Mouse (Mus musculus) neural tube, embryonic 11.5 days (tissue): Measurements from ENCODE around the gene Ms4a1. TPM values are rescaled to one million over a fixed set of nuclear protein-coding genes. Genes with fewer than 3 reads are reported as not detected.
A peak's percentile ranks its signal among the peaks of the same experiment; 100 is the strongest.
"Not testable (repeated sequence)": the region's sequence is repeated elsewhere in the genome, so short reads cannot be mapped to it uniquely, and the experiment has no call there.

ENCODE experiments used
- ATAC-seq: fragments of 200-750 bp; cut with Nextera tagmentation; 2 replicates; pipeline ENCODE4 v1.8.0; 2017; ENCODE audit warnings: moderate number of reproducible peaks, mild to moderate bottlenecking, moderate TSS enrichment, moderate library complexity; ENCODE audit not compliant: insufficient read depth, low FRiP score, low TSS enrichment
- DNase-seq: peaks from one replicate; pipeline ENCODE4 v3.0.0-alpha.2; 2015; ENCODE audit warnings: low spot score
- H3K27ac ChIP-seq: fragments of 300-500 bp; sonication (generic); 2 replicates; pipeline ENCODE4 v1.5.1; 2014; ENCODE audit warnings: low read depth, mild to moderate bottlenecking, low read length
- H3K27me3 ChIP-seq: fragments of 300-500 bp; sonication (generic); 2 replicates; pipeline ENCODE4 v1.6.1; 2014; ENCODE audit warnings: mild to moderate bottlenecking, low read length, mixed read lengths; ENCODE audit not compliant: control insufficient read depth, insufficient read depth
- H3K36me3 ChIP-seq: fragments of 300-500 bp; sonication (generic); 2 replicates; pipeline ENCODE4 v1.6.1; 2014; ENCODE audit warnings: mild to moderate bottlenecking, low read length, moderate library complexity, mixed read lengths; ENCODE audit not compliant: control insufficient read depth, insufficient read depth
- H3K4me1 ChIP-seq: fragments of 300-500 bp; sonication (generic); 2 replicates; pipeline ENCODE4 v1.6.1; 2014; ENCODE audit warnings: low read length, mixed read lengths; ENCODE audit not compliant: control insufficient read depth, insufficient read depth
- H3K4me2 ChIP-seq: fragments of 300-500 bp; sonication (generic); 2 replicates; pipeline ENCODE4 v1.6.1; 2014; ENCODE audit warnings: low read depth, mild to moderate bottlenecking, moderate library complexity
- H3K4me3 ChIP-seq: fragments of 300-500 bp; sonication (generic); 2 replicates; pipeline ENCODE4 v1.5.1; 2014; ENCODE audit warnings: low read depth, low read length
- H3K9ac ChIP-seq: fragments of 300-500 bp; sonication (generic); 2 replicates; pipeline ENCODE4 v1.6.1; 2014; ENCODE audit warnings: mild to moderate bottlenecking, low read length
- H3K9me3 ChIP-seq: fragments of 300-500 bp; sonication (generic); 2 replicates; pipeline ENCODE4 v1.6.1; 2016; ENCODE audit warnings: low read length; ENCODE audit not compliant: control insufficient read depth
- WGBS: fragments of 180-500 bp; shearing (Covaris S2); extraction: QIAGEN DNeasy Blood & Tissue Kit; methylation state at CpG from one replicate; pipeline ENCODE4 v1.1.7; 2014; 5-methylcytosine and 5-hydroxymethylcytosine counted together
- polyA plus RNA-seq: library from polyadenylated mRNA; unstranded; fragments of >200 nt; fragmentation: Nextera tagmentation; extraction: Ambion mirVana; gene quantifications from 2 replicates; pipeline ENCODE4 v1.2.1, GENCODE M21; 2014

The Ms4a1 gene
- polyA plus RNA-seq, result not detected in 2 replicates

DNA sequence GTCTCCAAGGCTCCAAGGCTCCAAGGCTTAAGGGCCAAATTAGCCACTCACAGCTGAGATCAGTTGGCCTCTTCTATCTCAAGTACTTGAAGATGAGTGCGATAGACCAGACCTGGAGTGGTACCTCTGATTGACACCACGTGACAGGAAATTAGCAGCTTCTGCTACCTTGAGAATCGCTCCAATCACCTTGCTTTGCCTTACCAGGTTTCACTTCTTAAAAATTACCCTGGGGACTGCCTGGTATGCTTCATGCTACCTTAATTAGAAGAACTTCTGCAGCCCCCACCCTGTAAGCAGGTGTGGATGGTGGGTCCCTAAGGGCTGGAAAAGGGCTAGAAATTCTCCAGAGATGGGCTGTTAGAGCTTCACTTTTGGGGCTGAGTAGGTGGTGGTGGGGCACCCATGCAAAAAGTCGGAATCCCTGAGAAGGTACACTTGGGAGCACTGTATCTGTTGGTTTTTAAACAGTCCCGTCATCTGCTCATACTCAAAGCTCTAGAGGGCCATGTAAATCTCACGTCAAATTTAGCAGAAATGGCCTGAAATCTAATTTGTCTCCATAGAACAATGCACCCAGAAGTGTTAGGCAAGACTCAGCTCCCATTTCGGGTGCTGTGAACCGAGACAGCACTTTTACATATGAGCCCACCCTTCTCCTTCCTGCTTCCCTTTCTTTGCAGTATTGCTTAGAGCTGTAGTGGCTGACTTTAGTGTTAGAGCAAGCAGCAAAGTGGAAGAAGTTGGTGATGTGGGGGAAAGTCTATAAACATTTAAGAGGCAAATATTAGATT lies at the start of gene Ms4a1:
Gene Ms4a1, minus strand, starts transcription at position 190 of the 794 bp plus-strand sequence.
- ATAC-seq, result no peak
- H3K4me2 ChIP-seq, result no peak within 1 kb of the TSS
- no peaks in the 10 kb centered on the region for H3K36me3 ChIP-seq
- H3K27me3 ChIP-seq, result no peaks in the 10 kb centered on the region
- no peak for DNase-seq
- H3K4me3 ChIP-seq, result no peak within 1 kb of the TSS
- H3K9ac ChIP-seq, result no peak within 1 kb of the TSS
- 87% methylated on average over 8 of the region's 8 CpGs for WGBS
- no peaks in the 10 kb centered on the region for H3K9me3 ChIP-seq
- no peak within 1 kb of the TSS for H3K27ac ChIP-seq
- no peaks in the 10 kb centered on the region for H3K4me1 ChIP-seq

- Histone ChIP-seq H3K9ac (no peak within 1 kb of the TSS), H3K36me3 (no peaks in the 10 kb centered on the region), H3K27me3 (no peaks in the 10 kb centered on the region), H3K27ac (no peak within 1 kb of the TSS), H3K9me3 (no peaks in the 10 kb centered on the region), H3K4me2 (no peak within 1 kb of the TSS), H3K4me1 (no peaks in the 10 kb centered on the region), H3K4me3 (no peak within 1 kb of the TSS)
- WGBS, result 79% methylated on average over 1 of the region's 1 CpGs
- DNase-seq, result no peak
- no peak for ATAC-seq
These were observed 48.3 kb upstream of the Ms4a1 start, which contains the start of gene Ms4a14 for GRCm38 (mm10) chr19:11314354-11314753. TSS of gene Ms4a14 (minus strand) at chr19:11314454.

- Histone ChIP-seq H3K27ac (no peak overlapping the region), H3K27me3 (no peaks in the 10 kb centered on the region), H3K4me3 (no peak overlapping the region), H3K9me3 (no peaks in the 10 kb centered on the region), H3K36me3 (no peaks in the 10 kb centered on the region), H3K9ac (no peak overlapping the region), H3K4me1 (no peaks in the 10 kb centered on the region), H3K4me2 (no peak overlapping the region)
- ATAC-seq, result no peak
- DNase-seq, result no peak
These were observed 42.8 kb upstream of the Ms4a1 start for GRCm38 (mm10) chr19:11308888-11309287.

DNA sequence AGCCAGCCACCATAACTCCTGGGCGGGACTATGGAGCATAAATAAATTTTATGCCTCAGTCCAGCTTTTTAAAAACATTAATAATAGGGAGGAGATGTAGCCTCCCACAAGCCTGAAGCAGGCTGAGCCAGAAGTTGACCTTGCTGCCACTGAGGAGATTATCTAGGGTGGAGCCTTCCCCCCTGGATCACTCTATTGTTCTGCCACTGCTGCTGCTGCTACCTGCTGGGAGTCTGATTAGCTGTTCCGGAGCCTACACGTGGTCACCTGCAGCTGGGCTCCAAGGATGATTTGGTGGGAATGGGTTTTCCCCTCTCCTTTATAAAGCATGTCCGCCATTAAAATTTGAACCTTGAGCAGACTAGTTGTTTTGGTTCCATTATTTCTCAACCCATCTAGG lies 33.5 kb upstream of the Ms4a1 start:
- ATAC-seq, H3K27me3 ChIP-seq, DNase-seq, H3K36me3 ChIP-seq, H3K4me1 ChIP-seq, H3K9me3 ChIP-seq, H3K4me3 ChIP-seq, H3K9ac ChIP-seq, H3K4me2 ChIP-seq, H3K27ac ChIP-seq: not testable (repeated sequence)
- 47% methylated on average over 4 of the region's 4 CpGs for WGBS

DNA sequence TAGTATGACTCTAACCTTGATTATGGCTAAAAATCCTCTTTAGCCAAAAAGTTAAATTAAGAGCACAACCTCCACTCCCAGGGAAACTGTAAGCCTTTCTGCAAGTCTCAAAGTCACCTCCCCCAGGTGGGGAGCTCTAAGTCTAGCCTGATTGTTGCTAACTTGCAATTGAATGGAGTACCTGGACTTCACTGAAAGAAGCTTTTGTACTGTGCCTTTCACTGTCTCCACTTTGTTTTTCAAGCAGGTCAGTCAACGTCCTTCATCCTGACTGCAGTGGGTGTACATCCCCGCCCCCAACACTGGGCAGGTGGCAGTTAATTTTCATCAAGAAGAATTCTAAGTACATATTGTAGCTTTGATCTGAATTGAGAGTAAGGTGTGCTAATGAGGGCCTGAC lies 32.9 kb upstream of the Ms4a1 start:
- no peaks in the 10 kb centered on the region for H3K27me3 ChIP-seq
- H3K4me1 ChIP-seq, result no peaks in the 10 kb centered on the region
- no peak overlapping the region for H3K4me3 ChIP-seq
- ATAC-seq (no peak), DNase-seq (no peak)
- no peaks in the 10 kb centered on the region for H3K9me3 ChIP-seq
- H3K9ac ChIP-seq, result no peak overlapping the region
- WGBS, result 53% methylated on average over 2 of the region's 2 CpGs
- H3K27ac ChIP-seq, result no peak overlapping the region
- no peak overlapping the region for H3K4me2 ChIP-seq
- no peaks in the 10 kb centered on the region for H3K36me3 ChIP-seq

- H3K4me3 ChIP-seq, DNase-seq, H3K9me3 ChIP-seq, H3K27me3 ChIP-seq, H3K4me2 ChIP-seq, H3K36me3 ChIP-seq, ATAC-seq, H3K27ac ChIP-seq, H3K4me1 ChIP-seq, H3K9ac ChIP-seq: not testable (repeated sequence)
- 12% methylated on average over 3 of the region's 3 CpGs for WGBS
These were observed 27.6 kb upstream of the Ms4a1 start for GRCm38 (mm10) chr19:11293616-11294015.

- peak; percentile 21 for DNase-seq
- Histone ChIP-seq H3K4me1 (no peaks in the 10 kb centered on the region), H3K36me3 (no peaks in the 10 kb centered on the region), H3K9me3 (no peaks in the 10 kb centered on the region), H3K4me3 (peak overlapping the region; percentile 23; the same call in 1 of the 2 replicates), H3K9ac (no peak overlapping the region), H3K4me2 (peak overlapping the region; percentile 28), H3K27me3 (no peaks in the 10 kb centered on the region), H3K27ac (no peak overlapping the region)
- ATAC-seq, result no peak
- WGBS, result 18% methylated on average over 12 of the region's 12 CpGs
These were observed 26.9 kb upstream of the Ms4a1 start for GRCm38 (mm10) chr19:11292990-11293389.

DNA sequence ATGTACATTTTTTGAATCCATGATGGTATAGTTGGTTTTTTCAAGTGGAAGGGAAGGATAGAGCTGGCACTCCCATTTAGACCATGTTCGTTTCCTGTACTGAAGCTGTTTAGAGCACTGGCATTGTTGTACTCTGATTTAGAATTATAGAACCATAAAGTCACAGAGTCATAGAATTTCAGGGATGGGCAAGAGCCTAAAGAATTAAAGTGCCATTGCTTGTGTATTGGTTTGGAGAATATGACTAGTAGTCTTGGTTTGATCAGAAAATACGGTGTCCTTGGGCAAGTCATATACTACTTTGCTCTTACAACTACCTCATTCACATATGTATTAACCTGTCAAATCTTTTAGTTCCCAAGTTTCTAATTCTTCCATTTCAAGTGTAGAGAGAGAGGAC lies 17.7 kb upstream of the Ms4a1 start, which contains the start of gene Ms4a5:
Gene Ms4a5, minus strand, starts transcription at position 101 of the 400 bp plus-strand sequence.
- Histone ChIP-seq H3K4me1 (no peaks in the 10 kb centered on the region), H3K4me2 (no peak within 1 kb of the TSS), H3K9me3 (no peaks in the 10 kb centered on the region), H3K9ac (no peak within 1 kb of the TSS), H3K36me3 (no peaks in the 10 kb centered on the region), H3K27ac (no peak within 1 kb of the TSS), H3K4me3 (no peak within 1 kb of the TSS), H3K27me3 (no peaks in the 10 kb centered on the region)
- ATAC-seq, result no peak
- 90% methylated on average over 2 of the region's 2 CpGs for WGBS
- no peak for DNase-seq

DNA sequence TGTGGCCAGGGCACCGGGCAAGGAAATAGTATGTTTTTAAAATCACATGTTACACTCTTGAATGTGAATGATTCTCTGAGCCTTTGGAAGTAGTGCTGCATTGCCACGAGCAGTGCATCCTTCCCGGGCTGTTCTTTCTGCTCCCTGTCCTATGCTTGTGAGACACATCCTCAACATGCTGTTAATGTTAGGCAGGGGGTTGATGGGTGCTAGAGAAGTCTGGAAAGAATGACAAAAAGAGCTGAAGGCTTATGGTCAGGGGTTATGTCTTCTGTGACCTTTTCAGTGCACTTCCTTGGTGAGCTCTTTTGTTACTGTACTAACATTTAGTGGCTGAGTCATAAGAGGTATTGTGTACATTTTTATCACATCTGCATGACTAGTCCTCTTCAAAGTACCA lies 14.2 kb upstream of the Ms4a1 start:
- Histone ChIP-seq H3K9ac (no peak overlapping the region), H3K4me2 (no peak overlapping the region), H3K27me3 (no peaks in the 10 kb centered on the region), H3K4me1 (no peaks in the 10 kb centered on the region), H3K36me3 (no peaks in the 10 kb centered on the region), H3K27ac (no peak overlapping the region), H3K9me3 (no peaks in the 10 kb centered on the region), H3K4me3 (no peak overlapping the region)
- ATAC-seq (no peak), DNase-seq (no peak)
- WGBS, result 87% methylated on average over 3 of the region's 3 CpGs
